Mouse (Mus musculus): ENCODE data around the gene Hist3h2ba.

GRCm38 (mm10) chr11:58931576-58931975 lies 17.1 kb upstream of the Hist3h2ba start:
- no peak for TF ChIP-seq POLR2A (IDR thresholded peaks at IDR 0.05; ENCODE audit: borderline replicate concordance, control insufficient read depth, low read depth, low read length)
- no peak for TF ChIP-seq CTCF (IDR thresholded peaks at IDR 0.05; ENCODE audit: control insufficient read depth, insufficient read depth, low read length)

Measured in bone marrow, adult 2 months (tissue).